In genomic region chr11:5512099-5512725, GRCm38 (mm10) we compare ENCODE assay signal across 14 mouse cellular contexts. TPM values are rescaled to one million over a fixed set of nuclear protein-coding genes. Genes with fewer than 3 reads are reported as not detected.
A peak's percentile ranks its signal among the peaks of the same experiment; 100 is the strongest.
DNase-seq lines count a peak whose midpoint lies in the region; ATAC-seq and TF ChIP-seq lines count a peak whose summit lies in the region.
"Had no signal": no experiment of that assay in that cellular context is flagged by ENCODE, and none has a peak within 500 bp of the region (broad histone marks: within the 10 kb centered on the region; RNA-seq: fewer than 3 reads in every experiment).

No protein-coding gene starts in this region.

- no peaks in the 10 kb centered on the region for H3K9me3 ChIP-seq in kidney, embryonic 16.5 days (ENCODE audit: low read length)
- H3K9me3 ChIP-seq in forebrain, postnatal 0 days (ENCODE audit: low read length), result no peaks in the 10 kb centered on the region
- H3K9me3 ChIP-seq in midbrain, embryonic 15.5 days, result no peaks in the 10 kb centered on the region
- H3K9me3 ChIP-seq: hindbrain, embryonic 12.5 days; limb, embryonic 12.5 days had no signal

- H3K9ac ChIP-seq in kidney, embryonic 16.5 days (replicated peaks; ENCODE audit: low read length), result no peak overlapping the region
- H3K9ac ChIP-seq in forebrain, postnatal 0 days, result no peak overlapping the region
- H3K9ac ChIP-seq in midbrain, embryonic 15.5 days, result no peak overlapping the region
- H3K9ac ChIP-seq: hindbrain, embryonic 12.5 days; limb, embryonic 12.5 days had no signal

- H3K27ac ChIP-seq in kidney, embryonic 16.5 days (ENCODE audit: low read length), result peak overlapping the region; percentile 9; the same call in 1 of the 2 replicates
- H3K27ac ChIP-seq in forebrain, postnatal 0 days (ENCODE audit: low read depth, low read length), result no peak overlapping the region
- no peak overlapping the region for H3K27ac ChIP-seq in midbrain, embryonic 15.5 days
- H3K27ac ChIP-seq: hindbrain, embryonic 12.5 days; limb, embryonic 12.5 days had no signal

- 59% methylated on average over 12 of the region's 12 CpGs for WGBS in lung, adult 2 months
- WGBS in kidney, embryonic 16.5 days, result 59% methylated on average over 12 of the region's 12 CpGs
- 78% methylated on average over 12 of the region's 12 CpGs for WGBS in forebrain, postnatal 0 days
- 79% methylated on average over 12 of the region's 12 CpGs for WGBS in midbrain, embryonic 15.5 days

- peak; percentile 28; the same call in 1 of the 2 replicates for TF ChIP-seq POLR2A in lung, adult 2 months (IDR thresholded peaks at IDR 0.05; ENCODE audit: borderline replicate concordance, extremely low read depth, low read depth, low read length)

- peaks cover 6% of the 10 kb centered on the region; the same call in 1 of the 2 replicates for H3K4me1 ChIP-seq in lung, adult 2 months (ENCODE audit: control insufficient read depth, insufficient read depth, low read length)
- H3K4me1 ChIP-seq in kidney, embryonic 16.5 days (ENCODE audit: insufficient read depth, low read length), result no peaks in the 10 kb centered on the region
- no peaks in the 10 kb centered on the region for H3K4me1 ChIP-seq in forebrain, postnatal 0 days (ENCODE audit: insufficient read depth)
- no peaks in the 10 kb centered on the region for H3K4me1 ChIP-seq in midbrain, embryonic 15.5 days
- H3K4me1 ChIP-seq: hindbrain, embryonic 12.5 days; limb, embryonic 12.5 days had no signal

- H3K27me3 ChIP-seq in kidney, embryonic 16.5 days (ENCODE audit: insufficient read depth, low read length), result no peaks in the 10 kb centered on the region
- H3K27me3 ChIP-seq in forebrain, postnatal 0 days (ENCODE audit: insufficient read depth, low read length), result no peaks in the 10 kb centered on the region
- H3K27me3 ChIP-seq in midbrain, embryonic 15.5 days (replicated peaks), result no peaks in the 10 kb centered on the region
- H3K27me3 ChIP-seq: hindbrain, embryonic 12.5 days; limb, embryonic 12.5 days had no signal

- no peak overlapping the region for H3K4me2 ChIP-seq in kidney, embryonic 16.5 days (replicated peaks; ENCODE audit: low read depth, low read length)
- no peak overlapping the region for H3K4me2 ChIP-seq in forebrain, postnatal 0 days (ENCODE audit: low read depth)
- H3K4me2 ChIP-seq in midbrain, embryonic 15.5 days, result no peak overlapping the region
- H3K4me2 ChIP-seq: hindbrain, embryonic 12.5 days; limb, embryonic 12.5 days had no signal

- TF ChIP-seq CTCF in lung, adult 2 months (IDR thresholded peaks at IDR 0.05; ENCODE audit: insufficient read depth, low read length), result no peak
- TF ChIP-seq CTCF in forebrain, postnatal 0 days (IDR thresholded peaks at IDR 0.05; ENCODE audit: low read depth), result no peak

- H3K4me3 ChIP-seq in lung, adult 2 months (replicated peaks; ENCODE audit: extremely low read depth, low read depth, low read length), result no peak overlapping the region
- no peak overlapping the region for H3K4me3 ChIP-seq in kidney, embryonic 16.5 days (ENCODE audit: low read length)
- H3K4me3 ChIP-seq in forebrain, postnatal 0 days (ENCODE audit: low read depth, low read length), result no peak overlapping the region
- H3K4me3 ChIP-seq in midbrain, embryonic 15.5 days, result no peak overlapping the region
- H3K4me3 ChIP-seq: hindbrain, embryonic 12.5 days; limb, embryonic 12.5 days had no signal

- no peak for DNase-seq in lung, adult 2 months
- DNase-seq in lung, postnatal 10 days, result no peak
- DNase-seq in MEL-GATA-1-ER (ENCODE audit: extremely low read depth, low read depth), result peak; percentile 27
- DNase-seq in testis, postnatal 14 days (ENCODE audit: low spot score), result no peak
- no peak for DNase-seq in forebrain, postnatal 0 days
- DNase-seq: gastrocnemius, postnatal 14 days had no signal

- ATAC-seq in kidney, embryonic 16.5 days (ENCODE audit: low FRiP score, low TSS enrichment), result 0 out of 2 replicates have a peak, but pooled peaks have one; percentile 42
- ATAC-seq in megakaryocyte, adult 5-6 weeks (ENCODE audit: poor library complexity, severe bottlenecking), result peak; percentile 52
- ATAC-seq in forebrain, postnatal 0 days, result no peak
- no peak for ATAC-seq in midbrain, embryonic 15.5 days (replicated peaks)

- H3K36me3 ChIP-seq in kidney, embryonic 16.5 days (ENCODE audit: insufficient read depth, low read length), result no peaks in the 10 kb centered on the region
- H3K36me3 ChIP-seq in forebrain, postnatal 0 days (ENCODE audit: insufficient read depth), result no peaks in the 10 kb centered on the region
- H3K36me3 ChIP-seq in midbrain, embryonic 15.5 days (replicated peaks), result no peaks in the 10 kb centered on the region
- H3K36me3 ChIP-seq: hindbrain, embryonic 12.5 days; limb, embryonic 12.5 days had no signal

RNA-seq across cellular contexts. Expression of gene Xbp1, which starts 8.2 kb away (rescaled TPM):
- 123 and 131 TPM in 2 replicates for polyA plus RNA-seq in lung, adult 2 months (2012; rRNA removed)
- polyA plus RNA-seq in kidney, embryonic 16.5 days (2015; fragmentation: Nextera tagmentation; extraction: Ambion mirVana), result 203 and 229 TPM in 2 replicates
- 247 and 251 TPM in 2 replicates for total RNA-seq in megakaryocyte, adult 5-6 weeks (2015)
- total RNA-seq in megakaryocyte, adult 5-6 weeks (2017), result 169 and 186 TPM in 2 replicates
- total RNA-seq in forebrain, postnatal 0 days (2014; rRNA removed), result 120 and 140 TPM in 2 replicates
- 100 and 107 TPM in 2 replicates for polyA plus RNA-seq in forebrain, postnatal 0 days (2015; fragmentation: Nextera tagmentation; extraction: Ambion mirVana)
- 152 and 159 TPM in 2 replicates for polyA plus RNA-seq in midbrain, embryonic 15.5 days (2015; fragmentation: Nextera tagmentation; extraction: Ambion mirVana)

RNA-seq across cellular contexts. Expression of gene Ccdc117, which starts 29.8 kb away (rescaled TPM):
- polyA plus RNA-seq in lung, adult 2 months (2012; rRNA removed), result 7.9 and 8.7 TPM in 2 replicates
- 19.7 and 22.1 TPM in 2 replicates for polyA plus RNA-seq in kidney, embryonic 16.5 days (2015; fragmentation: Nextera tagmentation; extraction: Ambion mirVana)
- 13.1 and 13.5 TPM in 2 replicates for total RNA-seq in megakaryocyte, adult 5-6 weeks (2015)
- 21.4 and 25.0 TPM in 2 replicates for total RNA-seq in megakaryocyte, adult 5-6 weeks (2017)
- 14.4 and 14.7 TPM in 2 replicates for total RNA-seq in forebrain, postnatal 0 days (2014; rRNA removed)
- polyA plus RNA-seq in forebrain, postnatal 0 days (2015; fragmentation: Nextera tagmentation; extraction: Ambion mirVana), result 6.6 and 7.0 TPM in 2 replicates
- polyA plus RNA-seq in midbrain, embryonic 15.5 days (2015; fragmentation: Nextera tagmentation; extraction: Ambion mirVana), result 12.1 and 13.6 TPM in 2 replicates

RNA-seq across cellular contexts. Expression of gene Ankrd36, which starts 57.3 kb away (rescaled TPM):
- not detected in 2 replicates for polyA plus RNA-seq in lung, adult 2 months (2012; rRNA removed)
- not detected in 2 replicates for polyA plus RNA-seq in kidney, embryonic 16.5 days (2015; fragmentation: Nextera tagmentation; extraction: Ambion mirVana)
- not detected in 2 replicates for total RNA-seq in megakaryocyte, adult 5-6 weeks (2015)
- total RNA-seq in megakaryocyte, adult 5-6 weeks (2017), result not detected in 2 replicates
- 0.24 TPM in 1 of 2 replicates, not detected in the other for total RNA-seq in forebrain, postnatal 0 days (2014; rRNA removed)
- not detected in 2 replicates for polyA plus RNA-seq in forebrain, postnatal 0 days (2015; fragmentation: Nextera tagmentation; extraction: Ambion mirVana)
- polyA plus RNA-seq in midbrain, embryonic 15.5 days (2015; fragmentation: Nextera tagmentation; extraction: Ambion mirVana), result 0.12 and 0.13 TPM in 2 replicates
- total RNA-seq: gastrocnemius, postnatal 14 days; layer of hippocampus, adult 8-10 months; midbrain, postnatal 0 days had no signal
- polyA plus RNA-seq: cortical plate, adult 2 months; limb, embryonic 12.5 days had no signal

Comparison
In these comparisons a context has a peak if more than half of its experiments do, and no peak if none do; other contexts are left out.
1. ATAC-seq: peak in kidney, embryonic 16.5 days (single experiment) and megakaryocyte, adult 5-6 weeks (single experiment); none in forebrain, postnatal 0 days (single experiment) and midbrain, embryonic 15.5 days (single experiment).